Mouse (Mus musculus): Measurements from ENCODE around the gene Il1rn.

GRCm38 (mm10) chr2:24382456-24383230 is 46.0 kb downstream of the Il1rn start:
- TF ChIP-seq POLR2A (IDR thresholded peaks at IDR 0.05; ENCODE audit: borderline replicate concordance, low read depth, low read length) (no peak), CTCF (IDR thresholded peaks at IDR 0.05; ENCODE audit: low read depth, low read length) (no peak)

All from bone marrow macrophage, adult 2 months (primary cell).